Mouse (Mus musculus): ENCODE measurements around the gene Akap1. TPM values are rescaled to one million over a fixed set of nuclear protein-coding genes. Genes with fewer than 3 reads are reported as not detected.
A peak's percentile ranks its signal among the peaks of the same experiment; 100 is the strongest.

Gene Akap1
- polyA plus RNA-seq, 1 experiment from 2014 or later: 18.9 TPM

GRCm38 (mm10) chr11:88863904-88864457, 405 bp downstream of the Akap1 start:
- peak overlapping the region; percentile 94 for H3K4me2 ChIP-seq
- H3K36me3 ChIP-seq (ENCODE audit: control insufficient read depth, insufficient read depth, low read length): no peaks in the 10 kb centered on the region
- H3K9ac ChIP-seq (ENCODE audit: low read depth, low read length): peak overlapping the region; percentile 77
- DNase-seq (ENCODE audit: low spot score) (peak; percentile 59), ATAC-seq (replicated peaks; ENCODE audit: low FRiP score) (peak; percentile 65)
- WGBS: under 1% methylated on average over 45 of the region's 49 CpGs
- peak overlapping the region; percentile 83 for H3K4me3 ChIP-seq (ENCODE audit: low read depth, low read length)
- peaks cover 3% of the 10 kb centered on the region; the same call in 1 of the 2 replicates for H3K27me3 ChIP-seq (replicated peaks; ENCODE audit: control insufficient read depth, insufficient read depth, low read length)
- H3K9me3 ChIP-seq (ENCODE audit: control insufficient read depth, low read length): no peaks in the 10 kb centered on the region
- peaks cover 6% of the 10 kb centered on the region for H3K4me1 ChIP-seq (replicated peaks; ENCODE audit: control insufficient read depth, insufficient read depth, low read length)
- H3K27ac ChIP-seq (ENCODE audit: low read depth, low read length): peak overlapping the region; percentile 45

GRCm38 (mm10) chr11:88863071-88863903, 1.1 kb downstream of the Akap1 start:
- Histone ChIP-seq H3K4me1 (replicated peaks; ENCODE audit: control insufficient read depth, insufficient read depth, low read length) (peaks cover 6% of the 10 kb centered on the region), H3K4me3 (ENCODE audit: low read depth, low read length) (peak overlapping the region; percentile 83), H3K27me3 (replicated peaks; ENCODE audit: control insufficient read depth, insufficient read depth, low read length) (no peaks in the 10 kb centered on the region), H3K27ac (ENCODE audit: low read depth, low read length) (peak overlapping the region; percentile 45; the same call in 1 of the 2 replicates), H3K9me3 (ENCODE audit: control insufficient read depth, low read length) (no peaks in the 10 kb centered on the region), H3K36me3 (ENCODE audit: control insufficient read depth, insufficient read depth, low read length) (no peaks in the 10 kb centered on the region), H3K9ac (ENCODE audit: low read depth, low read length) (peak overlapping the region; percentile 77), H3K4me2 (peak overlapping the region; percentile 94)
- under 1% methylated on average over 32 of the region's 32 CpGs for WGBS
- DNase-seq (ENCODE audit: low spot score): no peak
- no peak for ATAC-seq (replicated peaks; ENCODE audit: low FRiP score)

GRCm38 (mm10) chr11:88862355-88862754, 2.0 kb downstream of the Akap1 start:
- ATAC-seq (replicated peaks; ENCODE audit: low FRiP score) (no peak), DNase-seq (ENCODE audit: low spot score) (no peak)
- Histone ChIP-seq H3K9ac (ENCODE audit: low read depth, low read length) (no peak overlapping the region), H3K27ac (ENCODE audit: low read depth, low read length) (no peak overlapping the region), H3K27me3 (replicated peaks; ENCODE audit: control insufficient read depth, insufficient read depth, low read length) (no peaks in the 10 kb centered on the region), H3K9me3 (ENCODE audit: control insufficient read depth, low read length) (no peaks in the 10 kb centered on the region), H3K4me1 (replicated peaks; ENCODE audit: control insufficient read depth, insufficient read depth, low read length) (peaks cover 6% of the 10 kb centered on the region), H3K4me3 (ENCODE audit: low read depth, low read length) (peak overlapping the region; percentile 83), H3K4me2 (peak overlapping the region; percentile 94), H3K36me3 (ENCODE audit: control insufficient read depth, insufficient read depth, low read length) (no peaks in the 10 kb centered on the region)
- 80% methylated on average over 2 of the region's 2 CpGs for WGBS

- no peak overlapping the region for H3K4me3 ChIP-seq (ENCODE audit: low read depth, low read length)
- ATAC-seq (replicated peaks; ENCODE audit: low FRiP score) (no peak), DNase-seq (ENCODE audit: low spot score) (no peak)
- H3K9me3 ChIP-seq (ENCODE audit: control insufficient read depth, low read length): no peaks in the 10 kb centered on the region
- no peaks in the 10 kb centered on the region for H3K27me3 ChIP-seq (replicated peaks; ENCODE audit: control insufficient read depth, insufficient read depth, low read length)
- no peaks in the 10 kb centered on the region for H3K36me3 ChIP-seq (ENCODE audit: control insufficient read depth, insufficient read depth, low read length)
- H3K4me1 ChIP-seq (replicated peaks; ENCODE audit: control insufficient read depth, insufficient read depth, low read length): peaks cover 6% of the 10 kb centered on the region
- no peak overlapping the region for H3K4me2 ChIP-seq
- no peak overlapping the region for H3K27ac ChIP-seq (ENCODE audit: low read depth, low read length)
- WGBS: 61% methylated on average over 3 of the region's 3 CpGs
- H3K9ac ChIP-seq (ENCODE audit: low read depth, low read length): no peak overlapping the region
Observed at GRCm38 (mm10) chr11:88861060-88861459, 3.3 kb downstream of the Akap1 start.

- ATAC-seq (replicated peaks; ENCODE audit: low FRiP score) (no peak), DNase-seq (ENCODE audit: low spot score) (no peak)
- no peak overlapping the region for H3K4me2 ChIP-seq
- peaks cover 6% of the 10 kb centered on the region for H3K4me1 ChIP-seq (replicated peaks; ENCODE audit: control insufficient read depth, insufficient read depth, low read length)
- WGBS: 88% methylated on average over 3 of the region's 3 CpGs
- H3K36me3 ChIP-seq (ENCODE audit: control insufficient read depth, insufficient read depth, low read length): no peaks in the 10 kb centered on the region
- no peak overlapping the region for H3K9ac ChIP-seq (ENCODE audit: low read depth, low read length)
- H3K4me3 ChIP-seq (ENCODE audit: low read depth, low read length): no peak overlapping the region
- H3K27ac ChIP-seq (ENCODE audit: low read depth, low read length): no peak overlapping the region
- no peaks in the 10 kb centered on the region for H3K27me3 ChIP-seq (replicated peaks; ENCODE audit: control insufficient read depth, insufficient read depth, low read length)
- no peaks in the 10 kb centered on the region for H3K9me3 ChIP-seq (ENCODE audit: control insufficient read depth, low read length)
Observed at GRCm38 (mm10) chr11:88860641-88861040, 3.7 kb downstream of the Akap1 start.

GRCm38 (mm10) chr11:88857311-88858005, 6.9 kb downstream of the Akap1 start:
- WGBS: 73% methylated on average over 3 of the region's 3 CpGs
- Histone ChIP-seq H3K27ac (ENCODE audit: low read depth, low read length) (no peak overlapping the region), H3K9me3 (ENCODE audit: control insufficient read depth, low read length) (no peaks in the 10 kb centered on the region), H3K9ac (ENCODE audit: low read depth, low read length) (no peak overlapping the region), H3K36me3 (ENCODE audit: control insufficient read depth, insufficient read depth, low read length) (no peaks in the 10 kb centered on the region; the same call in 1 of the 2 replicates), H3K4me3 (ENCODE audit: low read depth, low read length) (no peak overlapping the region), H3K4me1 (replicated peaks; ENCODE audit: control insufficient read depth, insufficient read depth, low read length) (no peaks in the 10 kb centered on the region; the same call in 1 of the 2 replicates), H3K27me3 (replicated peaks; ENCODE audit: control insufficient read depth, insufficient read depth, low read length) (no peaks in the 10 kb centered on the region), H3K4me2 (no peak overlapping the region)
- ATAC-seq (replicated peaks; ENCODE audit: low FRiP score) (no peak), DNase-seq (ENCODE audit: low spot score) (no peak)

- no peaks in the 10 kb centered on the region; the same call in 1 of the 2 replicates for H3K4me1 ChIP-seq (replicated peaks; ENCODE audit: control insufficient read depth, insufficient read depth, low read length)
- no peaks in the 10 kb centered on the region for H3K9me3 ChIP-seq (ENCODE audit: control insufficient read depth, low read length)
- 81% methylated on average over 2 of the region's 2 CpGs for WGBS
- H3K36me3 ChIP-seq (ENCODE audit: control insufficient read depth, insufficient read depth, low read length): no peaks in the 10 kb centered on the region; the same call in 1 of the 2 replicates
- no peak overlapping the region for H3K9ac ChIP-seq (ENCODE audit: low read depth, low read length)
- no peak for DNase-seq (ENCODE audit: low spot score)
- ATAC-seq (replicated peaks; ENCODE audit: low FRiP score): no peak
- no peak overlapping the region for H3K4me2 ChIP-seq
- H3K4me3 ChIP-seq (ENCODE audit: low read depth, low read length): no peak overlapping the region
- H3K27me3 ChIP-seq (replicated peaks; ENCODE audit: control insufficient read depth, insufficient read depth, low read length): no peaks in the 10 kb centered on the region
- H3K27ac ChIP-seq (ENCODE audit: low read depth, low read length): no peak overlapping the region
Observed at GRCm38 (mm10) chr11:88856383-88856782, 8.0 kb downstream of the Akap1 start.

- no peaks in the 10 kb centered on the region; the same call in 1 of the 2 replicates for H3K4me1 ChIP-seq (replicated peaks; ENCODE audit: control insufficient read depth, insufficient read depth, low read length)
- WGBS: 75% methylated on average over 4 of the region's 4 CpGs
- H3K9ac ChIP-seq (ENCODE audit: low read depth, low read length): no peak overlapping the region
- H3K9me3 ChIP-seq (ENCODE audit: control insufficient read depth, low read length): no peaks in the 10 kb centered on the region
- no peak overlapping the region for H3K4me3 ChIP-seq (ENCODE audit: low read depth, low read length)
- H3K27ac ChIP-seq (ENCODE audit: low read depth, low read length): no peak overlapping the region
- H3K36me3 ChIP-seq (ENCODE audit: control insufficient read depth, insufficient read depth, low read length): no peaks in the 10 kb centered on the region; the same call in 1 of the 2 replicates
- no peak for ATAC-seq (replicated peaks; ENCODE audit: low FRiP score)
- H3K27me3 ChIP-seq (replicated peaks; ENCODE audit: control insufficient read depth, insufficient read depth, low read length): no peaks in the 10 kb centered on the region
- DNase-seq (ENCODE audit: low spot score): no peak
- H3K4me2 ChIP-seq: no peak overlapping the region
Observed at GRCm38 (mm10) chr11:88855795-88856194, 8.6 kb downstream of the Akap1 start.

Data from liver, embryonic 11.5 days (tissue).